Mouse (Mus musculus) spleen, adult 2 months (tissue): ENCODE measurements around the gene Olfr319.

ENCODE experiments used
- CTCF ChIP-seq: fragments of 200-500 bp; IDR thresholded peaks from 2 replicates; pipeline ENCODE4 v1.5.1; 2011; ENCODE audit warnings: mild to moderate bottlenecking, inconsistent platforms; ENCODE audit not compliant: insufficient read depth, insufficient read length, insufficient replicate concordance; ENCODE audit errors: extremely low read depth
- POLR2A ChIP-seq: fragments of 200-500 bp; IDR thresholded peaks from 2 replicates; pipeline ENCODE4 v1.6.1; 2011; ENCODE audit warnings: low read depth, low read length, inconsistent platforms

DNA sequence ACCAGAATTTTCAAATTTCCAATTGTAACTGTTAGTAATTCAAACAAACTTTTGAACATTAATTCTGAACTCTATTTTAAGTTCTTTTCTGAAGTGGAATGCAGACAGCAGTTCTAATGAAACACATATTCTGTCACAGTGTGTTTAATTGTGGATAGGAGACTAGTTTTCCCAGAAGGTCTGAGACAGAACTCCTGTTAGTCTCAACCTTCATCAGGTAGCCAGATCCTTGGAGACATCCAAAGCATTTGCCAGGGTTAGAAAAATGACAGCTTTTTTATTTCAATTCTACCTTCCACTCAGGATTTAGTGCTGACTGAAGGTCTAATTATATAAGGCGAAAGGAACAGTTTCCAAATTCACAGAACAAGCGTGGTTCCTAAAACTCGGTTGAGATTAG is at the start of gene Olfr319:
- no peak for TF ChIP-seq CTCF
- TF ChIP-seq POLR2A, result no peak
